Mouse (Mus musculus) forebrain, embryonic 11.5 days (tissue): ENCODE measurements around the gene Olfr198. TPM values are rescaled to one million over a fixed set of nuclear protein-coding genes. Genes with fewer than 3 reads are reported as not detected.
"Not testable (repeated sequence)": the region's sequence is repeated elsewhere in the genome, so short reads cannot be mapped to it uniquely, and the experiment has no call there.

ENCODE experiments used
- ATAC-seq: fragments of 200-750 bp; cut with Nextera tagmentation; replicated peaks from 2 replicates; pipeline ENCODE4 v1.8.0; 2017; ENCODE audit warnings: moderate TSS enrichment; ENCODE audit not compliant: low FRiP score
- DNase-seq: peaks from one replicate; pipeline ENCODE4 v3.0.0-alpha.2; 2017; ENCODE audit warnings: low spot score
- H3K27ac ChIP-seq: fragments of 300-500 bp; sonication (generic); 2 replicates; pipeline ENCODE4 v1.5.1; 2014; ENCODE audit warnings: low read depth, low read length
- H3K27me3 ChIP-seq: fragments of 300-500 bp; sonication (generic); 2 replicates; pipeline ENCODE4 v1.6.1; 2014; ENCODE audit warnings: mild to moderate bottlenecking, low read length, mixed read lengths; ENCODE audit not compliant: control insufficient read depth, insufficient read depth
- H3K36me3 ChIP-seq: fragments of 300-500 bp; sonication (generic); 2 replicates; pipeline ENCODE4 v1.6.1; 2014; ENCODE audit warnings: mild to moderate bottlenecking, low read length, moderate library complexity, mixed read lengths; ENCODE audit not compliant: control insufficient read depth, insufficient read depth
- H3K4me1 ChIP-seq: fragments of 300-500 bp; sonication (generic); replicated peaks from 2 replicates; pipeline ENCODE4 v1.6.1; 2014; ENCODE audit warnings: low read length, mixed read lengths; ENCODE audit not compliant: control insufficient read depth, insufficient read depth
- H3K4me2 ChIP-seq: fragments of 300-500 bp; sonication (generic); 2 replicates; pipeline ENCODE4 v1.6.1; 2014; ENCODE audit warnings: low read depth, mild to moderate bottlenecking, low read length, moderate library complexity, mixed read lengths; ENCODE audit not compliant: severe bottlenecking
- H3K4me3 ChIP-seq: fragments of 300-500 bp; sonication (generic); 2 replicates; pipeline ENCODE4 v1.5.1; 2014; ENCODE audit warnings: low read depth, low read length
- H3K9ac ChIP-seq: fragments of 300-500 bp; sonication (generic); 2 replicates; pipeline ENCODE4 v1.6.1; 2014; ENCODE audit warnings: low read length
- H3K9me3 ChIP-seq: fragments of 300-500 bp; sonication (generic); 2 replicates; pipeline ENCODE4 v1.6.1; 2016; ENCODE audit warnings: low read length, mixed read lengths; ENCODE audit not compliant: control insufficient read depth
- WGBS: fragments of 180-500 bp; shearing (Covaris S2); extraction: QIAGEN DNeasy Blood & Tissue Kit; methylation state at CpG from one replicate; pipeline ENCODE4 v1.1.7; 2014; 5-methylcytosine and 5-hydroxymethylcytosine counted together
- polyA plus RNA-seq: library from polyadenylated mRNA; unstranded; fragments of >200 nt; fragmentation: Nextera tagmentation; extraction: Ambion mirVana; gene quantifications from 2 replicates; pipeline ENCODE4 v1.2.1, GENCODE M21; 2014

Olfr198 gene
- polyA plus RNA-seq, result not detected in 2 replicates

GRCm38 (mm10) chr16:59203433-59203832, at the start of gene Olfr198:
Olfr198 (minus strand) TSS chr16:59203533.
- H3K4me2 ChIP-seq, H3K4me1 ChIP-seq, H3K27ac ChIP-seq, H3K9ac ChIP-seq, H3K36me3 ChIP-seq, H3K9me3 ChIP-seq, H3K4me3 ChIP-seq, ATAC-seq, H3K27me3 ChIP-seq, DNase-seq: not testable (repeated sequence)
- WGBS, result 69% methylated on average over 1 of the region's 1 CpGs

DNA sequence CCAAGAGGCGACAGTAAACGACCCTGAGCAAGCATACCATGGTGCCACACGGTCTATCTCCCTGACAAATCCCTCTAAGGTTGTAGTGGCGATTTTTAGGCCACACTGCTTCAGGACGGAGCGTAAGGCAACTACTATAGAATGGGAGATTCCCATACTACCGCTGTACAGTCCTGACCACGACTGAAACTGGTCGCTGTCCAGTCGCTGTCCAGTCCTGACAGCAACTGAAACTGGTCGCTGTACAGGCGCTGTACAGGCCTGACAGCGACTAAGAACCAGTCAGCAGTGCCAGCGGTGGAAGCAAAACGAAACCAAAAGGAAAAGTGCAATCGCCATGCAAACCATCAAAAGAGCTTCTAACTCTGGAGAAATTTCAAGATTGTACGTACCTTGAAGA, 46.4 kb upstream of the Olfr198 start:
- Histone ChIP-seq H3K27me3 (no peaks in the 10 kb centered on the region), H3K4me1 (no peaks in the 10 kb centered on the region), H3K4me2 (no peak overlapping the region), H3K4me3 (no peak overlapping the region), H3K36me3 (no peaks in the 10 kb centered on the region), H3K27ac (no peak overlapping the region), H3K9me3 (no peaks in the 10 kb centered on the region), H3K9ac (no peak overlapping the region)
- 88% methylated on average over 17 of the region's 17 CpGs for WGBS
- ATAC-seq (no peak), DNase-seq (no peak)

GRCm38 (mm10) chr16:59219667-59220066, 16.3 kb upstream of the Olfr198 start, which contains the start of gene Olfr199:
Olfr199 (minus strand) TSS chr16:59219767.
- not testable (repeated sequence) for DNase-seq, H3K36me3 ChIP-seq, H3K9ac ChIP-seq, H3K4me1 ChIP-seq, H3K27ac ChIP-seq, ATAC-seq, H3K27me3 ChIP-seq, H3K4me3 ChIP-seq, H3K9me3 ChIP-seq, H3K4me2 ChIP-seq
- WGBS, result 81% methylated on average over 1 of the region's 1 CpGs

- not testable (repeated sequence) for H3K4me3 ChIP-seq, H3K27ac ChIP-seq, H3K4me1 ChIP-seq, H3K27me3 ChIP-seq, H3K36me3 ChIP-seq, H3K9ac ChIP-seq, H3K4me2 ChIP-seq, H3K9me3 ChIP-seq, ATAC-seq, DNase-seq
- 79% methylated on average over 3 of the region's 3 CpGs for WGBS
Measured at GRCm38 (mm10) chr16:59217861-59218260, 14.5 kb upstream of the Olfr198 start.

GRCm38 (mm10) chr16:59170354-59170753, 33.0 kb downstream of the Olfr198 start, which contains the start of gene Olfr196:
Olfr196 (minus strand) TSS chr16:59170454.
- Histone ChIP-seq H3K27ac (no peak within 1 kb of the TSS), H3K9ac (no peak within 1 kb of the TSS), H3K4me3 (no peak within 1 kb of the TSS), H3K9me3 (no peaks in the 10 kb centered on the region; the same call in 1 of the 2 replicates), H3K4me1 (no peaks in the 10 kb centered on the region), H3K4me2 (no peak within 1 kb of the TSS), H3K27me3 (no peaks in the 10 kb centered on the region), H3K36me3 (no peaks in the 10 kb centered on the region)
- WGBS, result 72% methylated on average over 3 of the region's 3 CpGs
- DNase-seq (no peak), ATAC-seq (no peak)

GRCm38 (mm10) chr16:59151996-59152395, 51.3 kb downstream of the Olfr198 start:
- H3K27ac ChIP-seq, result no peak overlapping the region
- no peak overlapping the region for H3K4me2 ChIP-seq
- H3K27me3 ChIP-seq, result no peaks in the 10 kb centered on the region
- WGBS, result 88% methylated on average over 2 of the region's 2 CpGs
- no peak overlapping the region for H3K9ac ChIP-seq
- ATAC-seq (no peak), DNase-seq (no peak)
- H3K4me3 ChIP-seq, result no peak overlapping the region
- no peaks in the 10 kb centered on the region for H3K36me3 ChIP-seq
- H3K4me1 ChIP-seq, result no peaks in the 10 kb centered on the region
- no peaks in the 10 kb centered on the region for H3K9me3 ChIP-seq

Other genes with a start within 250 kb of the Olfr198 start
- not detected in 2 replicates for gene Olfr183, start 208.2 kb downstream of the Olfr198 start, polyA plus RNA-seq
- not detected in 2 replicates for gene Olfr186, start 173.2 kb downstream of the Olfr198 start, polyA plus RNA-seq
- not detected in 2 replicates for gene Olfr187, start 163.8 kb downstream of the Olfr198 start, polyA plus RNA-seq
- not detected in 2 replicates for gene Olfr190, start 125.5 kb downstream of the Olfr198 start, polyA plus RNA-seq
- not detected in 2 replicates for gene Olfr191, start 113.7 kb downstream of the Olfr198 start, polyA plus RNA-seq
- gene Olfr193, start 91.7 kb downstream of the Olfr198 start, polyA plus RNA-seq, result not detected in 2 replicates
- gene Olfr194, start 82.5 kb downstream of the Olfr198 start, polyA plus RNA-seq, result not detected in 2 replicates
- not detected in 2 replicates for gene Olfr195, start 56.5 kb downstream of the Olfr198 start, polyA plus RNA-seq
- gene Olfr196, start 33.1 kb downstream of the Olfr198 start, polyA plus RNA-seq, result not detected in 2 replicates
- gene Olfr199, start 16.2 kb upstream of the Olfr198 start, polyA plus RNA-seq, result not detected in 2 replicates
- not detected in 2 replicates for gene Olfr201, start 69.1 kb upstream of the Olfr198 start, polyA plus RNA-seq
- not detected in 2 replicates for gene Olfr202, start 83.3 kb upstream of the Olfr198 start, polyA plus RNA-seq
- not detected in 2 replicates for gene Olfr203, start 95.3 kb upstream of the Olfr198 start, polyA plus RNA-seq
- gene Olfr204, start 114.7 kb upstream of the Olfr198 start, polyA plus RNA-seq, result not detected in 2 replicates
- not detected in 2 replicates for gene Olfr205, start 127.6 kb upstream of the Olfr198 start, polyA plus RNA-seq
- gene Olfr206, start 145.7 kb upstream of the Olfr198 start, polyA plus RNA-seq, result not detected in 2 replicates
- gene Olfr209, start 160.5 kb upstream of the Olfr198 start, polyA plus RNA-seq, result not detected in 2 replicates
- 0.07 TPM in 1 of 2 replicates, not detected in the other for gene Gabrr3, start 203.8 kb upstream of the Olfr198 start, polyA plus RNA-seq